Mouse (Mus musculus) gastrocnemius, postnatal 36 days (tissue): ENCODE results near the gene Plxnd1. TPM values are rescaled to one million over a fixed set of nuclear protein-coding genes. Genes with fewer than 3 reads are reported as not detected.

Experiments
- DNase-seq, 2 experiments: peaks; one replicate each; pipeline ENCODE4 v3.0.0; 2022
- intact Hi-C: fragments of 180-260 bp; cut with DNase I; formaldehyde crosslinking; loops from one replicate; pipeline ENCODE4 v1.15.1; 2025
- total RNA-seq, 2 experiments: library from RNA; stranded (reverse); gene quantifications; 2 replicates each; pipeline ENCODE4 v1.2.3; 2021

Gene Plxnd1
- total RNA-seq, 2 experiments from 2014 or later = 19.0 to 21.8 TPM

- intact Hi-C loops = no loop called here
- no peak for DNase-seq
These were observed 89.2 kb downstream of the Plxnd1 start for GRCm38 (mm10) chr6:115905568-115905967.

Other genes with a start within 250 kb of the Plxnd1 start
- gene Tmem40, start 232.6 kb downstream of the Plxnd1 start, total RNA-seq = under 1 TPM in 1 of 2 experiments, not detected in 1; 0.72 TPM
- 10 to 100 TPM; 66.8 to 71.3 TPM for gene Cand2, start 220.5 kb downstream of the Plxnd1 start, total RNA-seq
- gene Rpl32, start 186.3 kb downstream of the Plxnd1 start, total RNA-seq = 100 to 1,000 TPM; 492 to 563 TPM
- gene Efcab12, start 156.6 kb downstream of the Plxnd1 start, total RNA-seq = under 1 TPM; 0.10 to 0.25 TPM
- gene Mbd4, start 141.6 kb downstream of the Plxnd1 start, total RNA-seq = under 1 TPM; 0.89 to 0.91 TPM
- gene Ift122, start 141.5 kb downstream of the Plxnd1 start, total RNA-seq = 1 to 10 TPM; 4.0 to 8.8 TPM
- not detected for gene Rho, start 63.3 kb downstream of the Plxnd1 start, total RNA-seq
- not detected for gene H1foo, start 50.1 kb downstream of the Plxnd1 start, total RNA-seq
- 10 to 100 TPM; 46.3 to 59.5 TPM for gene Tmcc1, start 198.5 kb upstream of the Plxnd1 start, total RNA-seq
- gene Washc2, start 213.0 kb upstream of the Plxnd1 start, total RNA-seq = 10 to 100 TPM; 21.8 to 22.3 TPM